Mouse (Mus musculus): ENCODE measurements around the gene Plin3. TPM values are rescaled to one million over a fixed set of nuclear protein-coding genes. Genes with fewer than 3 reads are reported as not detected.

The Plin3 gene
- polyA plus RNA-seq, 1 experiment from 2014 or later: 37.5 TPM

DNA sequence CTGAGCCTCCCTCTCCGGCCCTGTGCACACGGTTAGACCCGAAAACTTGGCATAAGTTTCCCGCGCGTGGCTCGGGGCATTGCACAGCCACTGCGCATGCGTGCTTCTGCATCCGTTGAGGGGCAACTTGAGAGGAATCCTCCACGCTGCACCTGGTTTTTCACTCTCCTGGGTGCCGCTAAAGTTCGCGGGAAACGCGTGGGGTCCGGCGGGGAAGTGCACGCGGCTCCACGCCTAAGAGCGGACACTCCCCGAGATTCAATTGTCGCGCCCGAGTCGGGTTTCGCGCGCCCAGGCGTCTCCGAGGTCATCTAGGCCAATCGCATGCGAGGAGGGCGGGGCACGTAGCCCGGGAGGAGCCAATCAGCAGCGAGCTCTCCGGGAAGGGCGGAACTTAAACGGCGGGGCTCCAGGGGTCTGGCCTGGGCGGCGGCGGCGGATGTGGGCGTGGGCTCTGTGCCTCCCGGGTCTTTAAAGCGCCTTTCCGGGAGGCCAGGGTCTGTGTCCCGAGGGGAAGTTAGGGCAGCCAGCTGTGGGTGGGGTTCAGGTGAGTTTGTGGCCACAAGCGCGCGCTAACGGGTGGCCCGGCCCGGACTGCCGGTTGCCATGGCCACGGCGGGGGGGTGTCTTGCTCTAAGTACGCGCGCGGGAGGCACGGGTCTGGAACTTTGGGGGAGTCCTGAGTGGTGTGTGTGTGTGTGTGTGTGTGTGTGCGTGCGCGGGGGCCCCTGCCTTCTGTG lies 11.3 kb upstream of the Plin3 start:
- WGBS: under 1% methylated on average over 67 of the region's 68 CpGs
- DNase-seq (ENCODE audit: low spot score) (peak; percentile 98), ATAC-seq (replicated peaks; ENCODE audit: low FRiP score) (peak; percentile 91)
- H3K9ac ChIP-seq (ENCODE audit: low read length): peak overlapping the region; percentile 92
- H3K4me2 ChIP-seq (ENCODE audit: low read depth, low read length, severe bottlenecking): peak overlapping the region; percentile 97
- peaks cover 4% of the 10 kb centered on the region; the same call in 1 of the 2 replicates for H3K36me3 ChIP-seq (ENCODE audit: control insufficient read depth, insufficient read depth, low read length)
- no peaks in the 10 kb centered on the region for H3K9me3 ChIP-seq (ENCODE audit: control insufficient read depth, low read length)
- no peaks in the 10 kb centered on the region for H3K27me3 ChIP-seq (ENCODE audit: control insufficient read depth, insufficient read depth, low read length)
- peaks cover 25% of the 10 kb centered on the region for H3K4me1 ChIP-seq (replicated peaks; ENCODE audit: control insufficient read depth, insufficient read depth, low read length)
- H3K27ac ChIP-seq (ENCODE audit: low read depth, low read length): peak overlapping the region; percentile 94
- H3K4me3 ChIP-seq (ENCODE audit: low read depth, low read length): peak overlapping the region; percentile 88

DNA sequence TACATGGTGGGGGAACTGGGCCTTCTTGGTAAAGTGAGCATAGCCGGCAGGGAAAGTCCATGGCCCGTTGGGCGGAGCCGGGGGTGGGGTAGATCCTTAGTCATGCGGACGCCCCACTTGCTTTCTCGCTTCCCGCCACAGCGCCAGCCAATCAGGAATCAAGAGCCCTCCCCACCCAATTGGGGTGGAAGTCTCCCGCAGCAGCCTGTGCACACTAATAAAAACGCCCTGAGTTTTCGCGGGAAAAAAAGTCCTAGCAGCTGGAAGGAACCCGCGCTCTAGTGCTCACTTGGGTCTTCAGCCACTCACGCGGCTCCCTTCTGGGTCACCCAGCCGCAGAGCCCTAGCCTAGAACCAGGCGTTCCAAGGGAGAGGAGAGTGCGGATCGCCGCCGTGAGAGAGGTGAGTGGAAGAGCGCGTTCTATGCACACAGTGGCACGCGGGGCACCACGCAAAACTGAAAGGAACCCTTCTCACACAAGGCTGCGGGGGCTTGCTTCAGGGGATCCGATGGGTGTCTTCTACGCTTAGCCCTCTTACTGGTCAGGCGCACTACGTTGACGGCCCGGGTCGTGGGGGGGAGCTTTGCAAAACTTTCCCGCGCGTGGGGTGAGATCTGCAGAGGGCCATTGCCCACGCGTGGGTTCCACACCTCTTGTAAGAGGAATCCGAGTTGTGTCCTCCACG lies 10.6 kb upstream of the Plin3 start, which contains the start of gene Uhrf1:
Uhrf1 (plus strand) TSS at position 162 of the 687 bp plus-strand sequence.
- Histone ChIP-seq H3K9me3 (ENCODE audit: control insufficient read depth, low read length) (no peaks in the 10 kb centered on the region), H3K36me3 (ENCODE audit: control insufficient read depth, insufficient read depth, low read length) (peaks cover 4% of the 10 kb centered on the region; the same call in 1 of the 2 replicates), H3K4me1 (replicated peaks; ENCODE audit: control insufficient read depth, insufficient read depth, low read length) (peaks cover 25% of the 10 kb centered on the region), H3K4me2 (ENCODE audit: low read depth, low read length, severe bottlenecking) (peak within 1 kb of the TSS; percentile 97), H3K27me3 (ENCODE audit: control insufficient read depth, insufficient read depth, low read length) (no peaks in the 10 kb centered on the region), H3K4me3 (ENCODE audit: low read depth, low read length) (peak within 1 kb of the TSS; percentile 88), H3K27ac (ENCODE audit: low read depth, low read length) (peak within 1 kb of the TSS; percentile 94), H3K9ac (ENCODE audit: low read length) (peak within 1 kb of the TSS; percentile 92)
- ATAC-seq (replicated peaks; ENCODE audit: low FRiP score): peak; percentile 84
- WGBS: under 1% methylated on average over 43 of the region's 43 CpGs
- peak; percentile 93 for DNase-seq (ENCODE audit: low spot score)

DNA sequence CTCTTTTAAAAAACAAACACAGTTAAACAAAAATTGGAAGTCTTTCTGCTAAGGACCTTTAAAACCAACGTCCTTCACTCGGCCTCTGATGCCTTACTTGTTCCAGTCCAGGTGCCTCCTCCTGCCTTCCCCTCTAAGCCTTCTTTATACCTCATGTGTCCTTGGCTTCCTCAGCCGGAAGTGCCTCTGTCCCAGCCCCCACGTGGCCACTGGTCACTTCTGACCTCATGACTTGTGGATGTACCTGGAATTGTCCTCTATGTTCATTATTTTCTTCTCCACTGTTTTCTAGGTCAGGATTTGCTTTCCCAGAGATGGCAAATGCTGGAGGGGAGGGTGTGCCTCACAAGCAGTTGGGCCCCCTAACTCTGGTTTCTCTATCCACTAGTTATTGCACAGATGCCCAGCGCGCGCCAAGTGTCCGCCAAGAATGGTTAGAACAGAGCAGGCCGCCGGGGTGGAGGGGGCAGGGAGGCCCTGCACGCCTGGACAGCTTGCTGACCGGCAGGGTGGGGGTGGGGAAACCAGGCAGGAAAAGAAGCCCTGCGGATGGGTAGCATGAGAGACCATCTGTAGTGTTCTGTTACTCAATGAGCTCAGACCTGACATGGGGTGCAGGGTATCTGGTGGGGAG lies 9.8 kb upstream of the Plin3 start:
- H3K27me3 ChIP-seq (ENCODE audit: control insufficient read depth, insufficient read depth, low read length): no peaks in the 10 kb centered on the region
- peak overlapping the region; percentile 97 for H3K4me2 ChIP-seq (ENCODE audit: low read depth, low read length, severe bottlenecking)
- H3K9ac ChIP-seq (ENCODE audit: low read length): peak overlapping the region; percentile 45
- H3K36me3 ChIP-seq (ENCODE audit: control insufficient read depth, insufficient read depth, low read length): peaks cover 4% of the 10 kb centered on the region; the same call in 1 of the 2 replicates
- peak; percentile 80 for DNase-seq (ENCODE audit: low spot score)
- 24% methylated on average over 13 of the region's 13 CpGs for WGBS
- H3K9me3 ChIP-seq (ENCODE audit: control insufficient read depth, low read length): no peaks in the 10 kb centered on the region
- H3K4me1 ChIP-seq (replicated peaks; ENCODE audit: control insufficient read depth, insufficient read depth, low read length): peaks cover 22% of the 10 kb centered on the region
- peak overlapping the region; percentile 88 for H3K4me3 ChIP-seq (ENCODE audit: low read depth, low read length)
- peak overlapping the region; percentile 94 for H3K27ac ChIP-seq (ENCODE audit: low read depth, low read length)
- peak; percentile 38 for ATAC-seq (replicated peaks; ENCODE audit: low FRiP score)

DNA sequence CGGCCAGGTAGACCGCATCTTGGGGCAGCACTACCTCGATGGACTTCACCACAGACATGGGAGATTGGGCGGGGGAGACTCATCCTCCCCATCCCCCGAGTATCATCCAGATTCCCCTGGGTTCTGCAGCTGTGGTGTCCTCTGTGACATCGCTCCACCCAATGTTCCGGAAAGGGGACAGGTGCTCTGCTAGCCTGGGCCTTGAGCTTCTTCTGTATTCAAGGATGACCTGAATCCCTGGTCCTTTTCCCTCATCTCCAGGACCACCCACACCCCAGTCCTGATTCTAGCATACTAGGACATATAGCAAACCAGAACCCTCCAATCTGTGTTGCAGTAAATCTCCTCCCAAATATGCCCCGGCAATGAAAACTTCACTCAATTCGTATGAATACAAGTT lies 7.5 kb upstream of the Plin3 start, which contains the start of gene Arrdc5:
Arrdc5 (minus strand) TSS at position 101 of the 400 bp plus-strand sequence.
- DNase-seq (ENCODE audit: low spot score): no peak
- H3K4me2 ChIP-seq (ENCODE audit: low read depth, low read length, severe bottlenecking): no peak within 1 kb of the TSS
- no peak for ATAC-seq (replicated peaks; ENCODE audit: low FRiP score)
- no peaks in the 10 kb centered on the region for H3K27me3 ChIP-seq (ENCODE audit: control insufficient read depth, insufficient read depth, low read length)
- H3K4me3 ChIP-seq (ENCODE audit: low read depth, low read length): no peak within 1 kb of the TSS
- H3K4me1 ChIP-seq (replicated peaks; ENCODE audit: control insufficient read depth, insufficient read depth, low read length): peaks cover 11% of the 10 kb centered on the region
- H3K36me3 ChIP-seq (ENCODE audit: control insufficient read depth, insufficient read depth, low read length): no peaks in the 10 kb centered on the region
- H3K9me3 ChIP-seq (ENCODE audit: control insufficient read depth, low read length): no peaks in the 10 kb centered on the region
- no peak within 1 kb of the TSS for H3K9ac ChIP-seq (ENCODE audit: low read length)
- WGBS: 95% methylated on average over 9 of the region's 9 CpGs
- H3K27ac ChIP-seq (ENCODE audit: low read depth, low read length): no peak within 1 kb of the TSS

DNA sequence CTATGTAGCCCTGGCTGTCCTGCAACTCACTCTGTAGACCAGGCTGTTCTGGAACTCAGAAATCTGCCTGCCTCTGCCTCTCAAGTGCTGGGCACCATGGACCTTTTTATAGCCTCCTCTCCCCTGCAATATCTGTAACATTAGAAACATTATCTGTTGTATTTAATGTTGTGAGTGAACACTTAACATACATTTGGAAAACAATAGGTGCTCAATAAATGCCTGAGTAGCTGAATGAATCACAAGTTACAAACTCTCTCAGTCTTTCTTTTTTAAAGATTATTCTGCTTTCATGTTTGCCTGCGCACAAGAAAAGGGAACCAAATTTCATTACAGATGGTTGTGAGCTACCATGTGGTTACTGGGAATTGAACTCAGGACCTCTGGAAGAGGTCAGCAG lies 5.6 kb upstream of the Plin3 start:
- WGBS: 96% methylated on average over 1 of the region's 1 CpGs
- Histone ChIP-seq H3K9me3 (ENCODE audit: control insufficient read depth, low read length) (no peaks in the 10 kb centered on the region), H3K4me2 (ENCODE audit: low read depth, low read length, severe bottlenecking) (no peak overlapping the region), H3K4me1 (replicated peaks; ENCODE audit: control insufficient read depth, insufficient read depth, low read length) (peaks cover 8% of the 10 kb centered on the region; the same call in 1 of the 2 replicates), H3K9ac (ENCODE audit: low read length) (no peak overlapping the region), H3K27ac (ENCODE audit: low read depth, low read length) (no peak overlapping the region), H3K36me3 (ENCODE audit: control insufficient read depth, insufficient read depth, low read length) (no peaks in the 10 kb centered on the region), H3K27me3 (ENCODE audit: control insufficient read depth, insufficient read depth, low read length) (no peaks in the 10 kb centered on the region), H3K4me3 (ENCODE audit: low read depth, low read length) (no peak overlapping the region)
- ATAC-seq (replicated peaks; ENCODE audit: low FRiP score) (no peak), DNase-seq (ENCODE audit: low spot score) (no peak)

GRCm38 (mm10) chr17:56296201-56296600 lies 3.5 kb upstream of the Plin3 start:
- WGBS: 78% methylated on average over 1 of the region's 1 CpGs
- H3K4me1 ChIP-seq (replicated peaks; ENCODE audit: control insufficient read depth, insufficient read depth, low read length): peaks cover 4% of the 10 kb centered on the region; the same call in 1 of the 2 replicates
- no peak overlapping the region for H3K27ac ChIP-seq (ENCODE audit: low read depth, low read length)
- H3K36me3 ChIP-seq (ENCODE audit: control insufficient read depth, insufficient read depth, low read length): no peaks in the 10 kb centered on the region
- ATAC-seq (replicated peaks; ENCODE audit: low FRiP score) (no peak), DNase-seq (ENCODE audit: low spot score) (no peak)
- no peak overlapping the region for H3K4me2 ChIP-seq (ENCODE audit: low read depth, low read length, severe bottlenecking)
- H3K9me3 ChIP-seq (ENCODE audit: control insufficient read depth, low read length): no peaks in the 10 kb centered on the region
- no peaks in the 10 kb centered on the region for H3K27me3 ChIP-seq (ENCODE audit: control insufficient read depth, insufficient read depth, low read length)
- no peak overlapping the region for H3K9ac ChIP-seq (ENCODE audit: low read length)
- no peak overlapping the region for H3K4me3 ChIP-seq (ENCODE audit: low read depth, low read length)

DNA sequence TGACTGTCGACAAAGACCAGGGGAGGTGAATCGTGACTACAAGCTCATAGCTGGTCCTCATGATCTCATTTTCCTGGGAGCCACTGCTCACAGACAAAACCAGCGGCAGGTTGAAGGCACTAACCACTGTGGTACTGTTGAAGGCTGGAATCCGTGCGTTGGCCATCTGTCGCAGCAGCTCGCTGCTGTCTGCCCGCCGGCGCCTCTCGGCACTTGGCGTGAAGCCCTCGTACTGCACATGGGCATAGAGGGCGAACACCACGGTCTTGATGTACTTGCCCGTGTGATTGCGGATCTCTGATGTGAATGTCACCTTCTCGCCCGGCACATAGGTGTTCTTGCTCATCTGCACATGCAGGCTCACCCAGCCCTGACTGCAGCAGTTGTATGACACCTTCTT lies 1.6 kb upstream of the Plin3 start:
- H3K4me1 ChIP-seq (replicated peaks; ENCODE audit: control insufficient read depth, insufficient read depth, low read length): peaks cover 18% of the 10 kb centered on the region

GRCm38 (mm10) chr17:56293291-56293690 lies 618 bp upstream of the Plin3 start:
- H3K9ac ChIP-seq (ENCODE audit: low read length): no peak overlapping the region
- ATAC-seq (replicated peaks; ENCODE audit: low FRiP score) (no peak), DNase-seq (ENCODE audit: low spot score) (no peak)
- 68% methylated on average over 1 of the region's 1 CpGs for WGBS
- peaks cover 20% of the 10 kb centered on the region for H3K4me1 ChIP-seq (replicated peaks; ENCODE audit: control insufficient read depth, insufficient read depth, low read length)
- H3K9me3 ChIP-seq (ENCODE audit: control insufficient read depth, low read length): no peaks in the 10 kb centered on the region
- H3K4me3 ChIP-seq (ENCODE audit: low read depth, low read length): no peak overlapping the region
- H3K27ac ChIP-seq (ENCODE audit: low read depth, low read length): no peak overlapping the region
- H3K36me3 ChIP-seq (ENCODE audit: control insufficient read depth, insufficient read depth, low read length): no peaks in the 10 kb centered on the region
- no peak overlapping the region for H3K4me2 ChIP-seq (ENCODE audit: low read depth, low read length, severe bottlenecking)
- no peaks in the 10 kb centered on the region for H3K27me3 ChIP-seq (ENCODE audit: control insufficient read depth, insufficient read depth, low read length)

More for the DNA sequence above, 1.6 kb upstream of the Plin3 start:
- ATAC-seq (replicated peaks; ENCODE audit: low FRiP score) (no peak), DNase-seq (ENCODE audit: low spot score) (no peak)
- Histone ChIP-seq H3K9me3 (ENCODE audit: control insufficient read depth, low read length) (no peaks in the 10 kb centered on the region), H3K4me2 (ENCODE audit: low read depth, low read length, severe bottlenecking) (no peak overlapping the region), H3K9ac (ENCODE audit: low read length) (no peak overlapping the region), H3K4me3 (ENCODE audit: low read depth, low read length) (no peak overlapping the region), H3K36me3 (ENCODE audit: control insufficient read depth, insufficient read depth, low read length) (no peaks in the 10 kb centered on the region), H3K27me3 (ENCODE audit: control insufficient read depth, insufficient read depth, low read length) (no peaks in the 10 kb centered on the region), H3K27ac (ENCODE audit: low read depth, low read length) (no peak overlapping the region)
- 90% methylated on average over 19 of the region's 19 CpGs for WGBS
